Mouse (Mus musculus): ENCODE measurements around the gene Dytn. TPM values are rescaled to one million over a fixed set of nuclear protein-coding genes. Genes with fewer than 3 reads are reported as not detected.

Gene Dytn
- polyA plus RNA-seq, 1 experiment, result not detected

GRCm38 (mm10) chr1:63573864-63574611 is 112.7 kb downstream of the Dytn start:
- no peak overlapping the region for H3K4me3 ChIP-seq (ENCODE audit: low read depth, low read length)
- H3K4me1 ChIP-seq (ENCODE audit: control insufficient read depth, insufficient read depth, low read length), result no peaks in the 10 kb centered on the region
- no peaks in the 10 kb centered on the region for H3K27me3 ChIP-seq (ENCODE audit: control insufficient read depth, insufficient read depth, low read length, poor library complexity, severe bottlenecking)
- peaks cover 2% of the 10 kb centered on the region; the same call in 1 of the 2 replicates for H3K36me3 ChIP-seq (ENCODE audit: control insufficient read depth, insufficient read depth, low read length, poor library complexity, severe bottlenecking)
- H3K9ac ChIP-seq (ENCODE audit: low read depth, poor library complexity, severe bottlenecking), result no peak overlapping the region
- TF ChIP-seq EP300 (IDR thresholded peaks at IDR 0.05; ENCODE audit: insufficient read depth, low read depth, low read length), result no peak
- no peaks in the 10 kb centered on the region for H3K9me3 ChIP-seq (replicated peaks; ENCODE audit: control insufficient read depth, insufficient read depth, low read length, poor library complexity, severe bottlenecking)
- H3K27ac ChIP-seq (ENCODE audit: insufficient read depth, low read length), result no peak overlapping the region

GRCm38 (mm10) chr1:63573432-63573831 is 113.3 kb downstream of the Dytn start:
- no peak overlapping the region for H3K27ac ChIP-seq (ENCODE audit: insufficient read depth, low read length)
- no peaks in the 10 kb centered on the region for H3K4me1 ChIP-seq (ENCODE audit: control insufficient read depth, insufficient read depth, low read length)
- H3K9me3 ChIP-seq (replicated peaks; ENCODE audit: control insufficient read depth, insufficient read depth, low read length, poor library complexity, severe bottlenecking), result no peaks in the 10 kb centered on the region
- H3K27me3 ChIP-seq (ENCODE audit: control insufficient read depth, insufficient read depth, low read length, poor library complexity, severe bottlenecking), result no peaks in the 10 kb centered on the region
- H3K9ac ChIP-seq (ENCODE audit: low read depth, poor library complexity, severe bottlenecking), result no peak overlapping the region
- no peak for TF ChIP-seq POLR2A (IDR thresholded peaks at IDR 0.05; ENCODE audit: insufficient read depth, low read length)
- TF ChIP-seq EP300 (IDR thresholded peaks at IDR 0.05; ENCODE audit: insufficient read depth, low read depth, low read length), result no peak
- TF ChIP-seq CTCF (IDR thresholded peaks at IDR 0.05; ENCODE audit: low read depth, low read length), result no peak
- no peak overlapping the region for H3K4me3 ChIP-seq (ENCODE audit: low read depth, low read length)
- H3K36me3 ChIP-seq (ENCODE audit: control insufficient read depth, insufficient read depth, low read length, poor library complexity, severe bottlenecking), result peaks cover 6% of the 10 kb centered on the region

Other genes with a start within 250 kb of the Dytn start
- gene Adam23, start 241.0 kb downstream of the Dytn start, polyA plus RNA-seq (2011; ENCODE audit: insufficient read depth, insufficient read length, low read depth, missing spikeins), result 24.8 and 26.1 TPM in 2 replicates
- gene Gm39653, start 71.0 kb downstream of the Dytn start, polyA plus RNA-seq (2011; ENCODE audit: insufficient read depth, insufficient read length, low read depth, missing spikeins), result not detected in 2 replicates
- 0.38 TPM in 1 of 2 replicates, not detected in the other for gene Mdh1b, start 43.4 kb upstream of the Dytn start, polyA plus RNA-seq (2011; ENCODE audit: insufficient read depth, insufficient read length, low read depth, missing spikeins)
- gene Fastkd2, start 43.7 kb upstream of the Dytn start, polyA plus RNA-seq (2011; ENCODE audit: insufficient read depth, insufficient read length, low read depth, missing spikeins), result 40.9 and 42.0 TPM in 2 replicates
- not detected in 2 replicates for gene 4933402D24Rik, start 82.3 kb upstream of the Dytn start, polyA plus RNA-seq (2011; ENCODE audit: insufficient read depth, insufficient read length, low read depth, missing spikeins)